Mouse (Mus musculus) left cerebral cortex, postnatal 14 days (tissue): ENCODE data around the gene Pde10a. TPM values are rescaled to one million over a fixed set of nuclear protein-coding genes. Genes with fewer than 3 reads are reported as not detected.
A peak's percentile ranks its signal among the peaks of the same experiment; 100 is the strongest.

ENCODE experiments used
- DNase-seq, 2 experiments: peaks; one replicate each; pipeline ENCODE4 v3.0.0; 2021 to 2022; ENCODE audit warnings: low spot score in 2 of 2, mixed read lengths in 1 of 2
- intact Hi-C: fragments of 180-260 bp; cut with DNase I; formaldehyde crosslinking; loops from one replicate; pipeline ENCODE4 v1.15.1; 2025
- total RNA-seq, 2 experiments: library from RNA; stranded (reverse); gene quantifications; 2 replicates each; pipeline ENCODE4 v1.2.3; 2021

The Pde10a gene
- total RNA-seq, 2 experiments from 2014 or later = 54.4 to 81.4 TPM

- intact Hi-C loops = no loop called here
- no peak for DNase-seq
Measured at GRCm38 (mm10) chr17:8809771-8810170, 284.6 kb downstream of the Pde10a start.

- intact Hi-C loops = no loop called here
- no peak for DNase-seq
Measured at GRCm38 (mm10) chr17:8810201-8810600, 285.0 kb downstream of the Pde10a start.

- intact Hi-C loops = no loop called here
Measured at GRCm38 (mm10) chr17:8812228-8812865, 287.2 kb downstream of the Pde10a start.

GRCm38 (mm10) chr17:8813773-8814491 lies 288.8 kb downstream of the Pde10a start:
- intact Hi-C loops = no loop called here
- DNase-seq = no peak

More at GRCm38 (mm10) chr17:8812228-8812865, 287.2 kb downstream of the Pde10a start:
- DNase-seq = peak in 1 of 2 experiments; percentile 41

- DNase-seq = no peak
- intact Hi-C loops = no loop called here
Measured at GRCm38 (mm10) chr17:8815376-8815775, 290.2 kb downstream of the Pde10a start.

- DNase-seq = no peak
- intact Hi-C loops = no loop called here
Measured at GRCm38 (mm10) chr17:8815864-8816263, 290.7 kb downstream of the Pde10a start.

- DNase-seq = peak in 1 of 2 experiments; percentile 71
- intact Hi-C loops = no loop called here
Measured at GRCm38 (mm10) chr17:8818675-8819074, 293.5 kb downstream of the Pde10a start.

GRCm38 (mm10) chr17:8823548-8823947 lies 298.4 kb downstream of the Pde10a start:
- intact Hi-C loops = no loop called here
- no peak for DNase-seq

- intact Hi-C loops = no loop called here
- no peak for DNase-seq
Measured at GRCm38 (mm10) chr17:8827204-8827603, 302.0 kb downstream of the Pde10a start.

- no peak for DNase-seq
- intact Hi-C loops = no loop called here
Measured at GRCm38 (mm10) chr17:8831001-8831400, 305.8 kb downstream of the Pde10a start.

- no peak for DNase-seq
- intact Hi-C loops = no loop called here
Measured at GRCm38 (mm10) chr17:8836292-8836691, 311.1 kb downstream of the Pde10a start.

GRCm38 (mm10) chr17:8838252-8838651 lies 313.1 kb downstream of the Pde10a start:
- intact Hi-C loops = no loop called here

GRCm38 (mm10) chr17:8839237-8840011 lies 314.3 kb downstream of the Pde10a start:
- intact Hi-C loops = no loop called here
- no peak for DNase-seq

More at GRCm38 (mm10) chr17:8838252-8838651, 313.1 kb downstream of the Pde10a start:
- no peak for DNase-seq

- intact Hi-C loops = no loop called here
- DNase-seq = no peak
Measured at GRCm38 (mm10) chr17:8841094-8841493, 315.9 kb downstream of the Pde10a start.

- intact Hi-C loops = no loop called here
- DNase-seq = no peak
Measured at GRCm38 (mm10) chr17:8841897-8842540, 316.8 kb downstream of the Pde10a start.

- intact Hi-C loops = no loop called here
Measured at GRCm38 (mm10) chr17:8842662-8843061, 317.5 kb downstream of the Pde10a start.

GRCm38 (mm10) chr17:8843941-8844340 lies 318.8 kb downstream of the Pde10a start:
- DNase-seq = no peak

More at GRCm38 (mm10) chr17:8842662-8843061, 317.5 kb downstream of the Pde10a start:
- no peak for DNase-seq

GRCm38 (mm10) chr17:8846506-8846905 lies 321.3 kb downstream of the Pde10a start:
- DNase-seq = no peak
- intact Hi-C loops = no loop called here

More at GRCm38 (mm10) chr17:8843941-8844340, 318.8 kb downstream of the Pde10a start:
- intact Hi-C loops = no loop called here

GRCm38 (mm10) chr17:8847558-8847957 lies 322.4 kb downstream of the Pde10a start:
- DNase-seq = peak; percentile 78 to 80
- intact Hi-C loops = no loop called here

- no peak for DNase-seq
- intact Hi-C loops = no loop called here
Measured at GRCm38 (mm10) chr17:8851846-8852245, 326.7 kb downstream of the Pde10a start.
